Mouse (Mus musculus) cerebellum, postnatal 10 days (tissue): ENCODE data around the gene Olfr371.

ENCODE experiments used
- DNase-seq, 2 experiments: peaks; one replicate each; pipeline ENCODE4 v3.0.0; 2021; ENCODE audit warnings: mixed read lengths in 2 of 2

Gene Olfr371

DNA sequence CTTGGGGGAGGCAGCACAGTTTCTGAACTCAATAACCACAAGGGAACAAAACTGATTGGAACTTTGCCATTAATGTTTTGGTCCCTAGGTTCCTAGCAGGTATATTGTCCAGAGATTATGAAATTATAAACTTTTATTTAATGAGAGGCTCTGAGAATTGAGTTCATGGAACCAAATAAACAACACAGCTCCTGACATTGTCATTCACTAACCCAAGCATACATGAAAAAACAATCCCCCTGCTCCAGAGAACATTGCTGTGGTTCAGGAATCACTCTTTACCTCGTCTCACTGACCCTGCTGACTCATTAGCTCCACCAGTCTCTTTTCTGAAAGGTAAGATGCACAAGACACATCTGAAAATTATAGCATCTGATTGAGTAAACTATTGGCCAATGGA lies at the start of gene Olfr371:
Gene Olfr371, plus strand, starts transcription at position 301 of the 400 bp plus-strand sequence.
- no peak for DNase-seq

- DNase-seq = no peak
These were observed 33.4 kb upstream of the Olfr371 start for GRCm38 (mm10) chr8:85192346-85192745.

- no peak for DNase-seq
These were observed 5.6 kb upstream of the Olfr371 start for GRCm38 (mm10) chr8:85220220-85220619.

DNA sequence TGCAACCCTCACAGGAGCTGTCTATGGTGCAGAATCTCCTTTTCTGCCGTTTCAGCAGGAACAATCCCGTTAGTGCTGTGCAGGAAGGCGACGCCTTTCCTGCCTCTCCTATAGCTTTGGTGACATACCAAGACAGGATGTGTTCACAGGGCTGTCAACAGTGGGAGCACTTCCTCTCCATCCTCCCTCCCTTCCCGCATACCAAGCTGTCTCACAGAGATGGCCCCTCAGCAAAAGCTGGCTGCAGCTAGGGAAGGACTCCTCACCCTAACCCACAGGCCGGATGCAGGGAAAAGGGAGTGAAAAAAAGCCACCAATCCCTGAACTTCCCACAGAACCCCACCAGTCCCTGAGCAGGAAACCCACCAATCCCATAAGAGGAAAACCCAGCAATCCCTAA lies 4.8 kb upstream of the Olfr371 start:
- no peak for DNase-seq

DNA sequence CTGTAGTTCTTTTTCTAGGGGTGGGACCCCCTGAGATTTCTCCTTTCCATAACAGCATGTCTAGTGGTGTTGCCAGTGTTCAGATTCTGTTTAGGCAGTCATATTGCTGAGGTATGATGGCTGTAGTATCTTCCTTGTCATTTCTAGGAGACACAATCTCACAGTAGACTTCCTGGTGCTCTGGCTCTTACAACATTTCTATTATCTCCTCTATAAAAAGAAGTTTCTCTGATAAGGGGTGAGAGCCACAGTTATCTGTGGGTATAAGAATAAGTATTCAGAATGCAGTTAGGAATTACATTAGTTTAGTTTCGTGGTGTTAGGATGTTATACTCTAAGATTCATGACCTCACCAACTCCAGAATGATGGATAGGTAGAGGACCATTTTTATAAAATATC lies 1.5 kb downstream of the Olfr371 start:
- no peak for DNase-seq
